Mouse (Mus musculus) small intestine, adult 2 months (tissue): ENCODE measurements around the gene Gpd1. TPM values are rescaled to one million over a fixed set of nuclear protein-coding genes. Genes with fewer than 3 reads are reported as not detected.
"Not testable (repeated sequence)": the region's sequence is repeated elsewhere in the genome, so short reads cannot be mapped to it uniquely, and the experiment has no call there.

ENCODE experiments used
- H3K27ac ChIP-seq: fragments of 200-500 bp; 2 replicates; pipeline ENCODE4 v1.5.1; 2012; ENCODE audit warnings: low read depth, low read length, control low read depth, inconsistent platforms; ENCODE audit not compliant: insufficient read depth
- H3K27me3 ChIP-seq: fragments of 200-500 bp; 2 replicates; pipeline ENCODE4 v1.6.1; 2012; ENCODE audit warnings: mild to moderate bottlenecking, moderate library complexity, low read length, inconsistent platforms; ENCODE audit not compliant: control insufficient read depth, insufficient read depth
- H3K36me3 ChIP-seq: fragments of 200-500 bp; 2 replicates; pipeline ENCODE4 v1.6.1; 2012; ENCODE audit warnings: mild to moderate bottlenecking, low read length, control low read depth, inconsistent platforms; ENCODE audit not compliant: control insufficient read depth, insufficient read depth
- H3K4me1 ChIP-seq: fragments of 200-500 bp; 2 replicates; pipeline ENCODE4 v1.6.1; 2012; ENCODE audit warnings: low read length, inconsistent platforms, mixed read lengths; ENCODE audit not compliant: control insufficient read depth, insufficient read depth, insufficient read length
- H3K4me3 ChIP-seq: fragments of 200-500 bp; 2 replicates; pipeline ENCODE4 v1.5.1; 2012; ENCODE audit warnings: low read depth, mild to moderate bottlenecking, control low read depth, inconsistent platforms, low read length, moderate library complexity
- CTCF ChIP-seq: fragments of 200-500 bp; IDR thresholded peaks from 2 replicates; pipeline ENCODE4 v1.5.1; 2012; ENCODE audit warnings: low read depth, mild to moderate bottlenecking, control low read depth, inconsistent platforms, low read length, moderate library complexity, mixed read lengths; ENCODE audit not compliant: insufficient replicate concordance, insufficient read length; ENCODE audit errors: extremely low read depth
- POLR2A ChIP-seq: fragments of 200-500 bp; IDR thresholded peaks from 2 replicates; pipeline ENCODE4 v1.6.1; 2012; ENCODE audit warnings: low read depth, mild to moderate bottlenecking, control low read depth, inconsistent platforms, low read length, moderate library complexity
- WGBS: fragments of 180-500 bp; shearing (Covaris S2); methylation state at CpG from one replicate; pipeline ENCODE4 v1.1.7; 2018; 5-methylcytosine and 5-hydroxymethylcytosine counted together
- polyA plus RNA-seq: library from polyadenylated mRNA; depleted of rRNA; stranded (reverse); fragments of >200 nt; gene quantifications from 2 replicates; pipeline ENCODE4 v1.2.3, GENCODE M21; 2012

The Gpd1 gene
- polyA plus RNA-seq, 1 experiment: 260 TPM

DNA sequence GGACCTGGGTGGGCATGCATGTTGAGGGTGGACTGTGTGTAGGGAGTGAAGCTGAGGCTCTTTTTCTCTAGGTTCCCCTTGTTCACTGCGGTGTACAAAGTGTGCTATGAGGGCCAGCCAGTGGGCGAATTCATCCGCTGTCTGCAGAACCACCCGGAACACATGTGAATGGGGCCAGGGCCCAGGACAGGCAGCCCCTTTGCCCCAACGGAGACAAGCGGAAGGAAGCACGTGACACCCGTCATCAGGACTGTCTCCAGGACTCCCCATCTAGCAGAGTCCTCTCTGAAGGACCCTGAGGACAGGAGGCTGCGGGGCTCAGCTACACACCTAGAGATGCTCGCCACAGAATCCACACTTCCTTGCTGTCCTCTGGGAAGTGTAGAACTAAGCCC, 5.8 kb downstream of the Gpd1 start:
- Histone ChIP-seq H3K36me3 (peaks cover 44% of the 10 kb centered on the region), H3K27me3 (no peaks in the 10 kb centered on the region), H3K4me3 (peak overlapping the region; percentile 3; the same call in 1 of the 2 replicates), H3K4me1 (peaks cover 32% of the 10 kb centered on the region), H3K27ac (peak overlapping the region; percentile 95)
- TF ChIP-seq POLR2A: no peak
- no peak for TF ChIP-seq CTCF
- 74% methylated on average over 10 of the region's 10 CpGs for WGBS

DNA sequence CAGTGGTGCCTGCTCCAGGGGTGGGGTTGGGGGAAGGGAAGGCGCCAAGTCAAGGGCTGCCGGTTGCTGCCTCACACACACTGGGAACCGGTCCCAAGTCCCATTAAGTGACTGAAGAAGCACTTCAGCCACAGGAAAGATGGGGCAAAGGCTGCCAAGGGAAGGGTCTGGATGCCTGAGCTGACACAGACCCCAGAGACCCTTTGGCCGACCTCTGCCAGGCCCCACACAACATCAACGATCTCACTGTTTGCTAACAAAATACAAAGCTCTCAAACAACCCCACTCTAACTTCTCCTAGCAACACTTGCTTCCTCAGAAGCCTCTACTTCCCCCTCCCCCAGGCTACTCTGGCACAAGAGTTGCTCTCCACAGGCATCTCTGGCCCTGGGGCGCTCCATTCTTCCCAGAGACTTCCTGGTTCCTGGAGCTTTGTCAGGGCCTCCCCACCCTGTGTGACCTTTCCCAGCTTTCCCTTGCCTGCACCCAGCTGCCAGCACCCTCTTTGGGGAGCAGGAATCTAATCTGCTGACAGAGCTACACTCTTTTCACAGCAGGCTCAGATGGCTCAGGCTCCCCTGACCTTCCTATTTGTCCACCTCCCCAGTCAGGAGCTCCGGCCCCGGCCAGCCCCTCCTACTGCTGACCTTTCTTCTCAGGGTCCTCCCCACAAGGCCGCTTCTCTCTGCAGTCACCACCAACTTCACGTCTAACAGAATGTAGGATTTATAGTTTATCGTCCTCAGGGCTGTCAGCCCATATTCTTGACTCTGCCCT, 6.4 kb downstream of the Gpd1 start:
- Histone ChIP-seq H3K27me3 (no peaks in the 10 kb centered on the region), H3K36me3 (peaks cover 48% of the 10 kb centered on the region), H3K4me3 (peak overlapping the region; percentile 23; the same call in 1 of the 2 replicates), H3K27ac (peak overlapping the region; percentile 95), H3K4me1 (peaks cover 31% of the 10 kb centered on the region)
- WGBS: 15% methylated on average over 11 of the region's 11 CpGs
- TF ChIP-seq CTCF (no peak), POLR2A (no peak)

DNA sequence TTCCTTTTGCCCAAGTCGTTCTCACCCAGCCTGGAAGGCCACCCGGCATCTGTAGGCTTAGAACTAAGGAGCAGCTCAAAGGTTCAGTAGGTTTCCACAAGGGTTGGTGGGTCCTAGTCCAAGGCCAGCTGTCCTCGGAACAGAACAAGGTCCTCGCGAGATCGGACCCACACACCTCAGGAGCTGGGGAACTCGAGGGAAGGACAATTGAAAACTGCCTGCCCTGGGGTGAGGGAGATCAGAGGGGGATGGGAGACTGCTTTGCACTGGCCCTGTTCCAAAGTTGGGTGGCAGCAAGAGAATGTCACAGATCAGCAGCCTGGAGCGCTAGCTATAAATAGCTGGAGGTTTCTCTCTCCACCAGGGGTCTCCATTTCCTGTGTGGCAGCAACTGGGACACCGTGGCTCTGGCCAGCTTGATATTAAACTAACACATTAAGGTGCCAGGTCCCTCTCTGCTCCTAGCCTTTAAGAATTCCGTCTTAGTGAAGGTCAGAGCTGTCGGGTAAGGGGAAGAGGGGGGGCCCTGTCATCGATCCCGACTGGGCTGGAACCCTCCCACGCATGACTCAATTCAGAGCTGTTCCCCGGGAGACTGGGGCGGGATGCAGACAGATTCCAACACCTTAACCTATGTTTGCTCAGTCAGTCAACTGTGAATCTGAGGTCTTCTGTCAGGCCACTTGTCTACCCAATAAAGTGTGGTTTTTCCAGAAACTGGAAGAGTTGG, 7.1 kb downstream of the Gpd1 start:
- TF ChIP-seq CTCF: peak; percentile 62; the same call in 1 of the 2 replicates
- no peak; the same call in 1 of the 2 replicates for TF ChIP-seq POLR2A
- 5% methylated on average over 16 of the region's 16 CpGs for WGBS
- Histone ChIP-seq H3K27me3 (no peaks in the 10 kb centered on the region), H3K36me3 (peaks cover 54% of the 10 kb centered on the region), H3K4me1 (peaks cover 27% of the 10 kb centered on the region), H3K27ac (peak overlapping the region; percentile 95), H3K4me3 (peak overlapping the region; percentile 23)

DNA sequence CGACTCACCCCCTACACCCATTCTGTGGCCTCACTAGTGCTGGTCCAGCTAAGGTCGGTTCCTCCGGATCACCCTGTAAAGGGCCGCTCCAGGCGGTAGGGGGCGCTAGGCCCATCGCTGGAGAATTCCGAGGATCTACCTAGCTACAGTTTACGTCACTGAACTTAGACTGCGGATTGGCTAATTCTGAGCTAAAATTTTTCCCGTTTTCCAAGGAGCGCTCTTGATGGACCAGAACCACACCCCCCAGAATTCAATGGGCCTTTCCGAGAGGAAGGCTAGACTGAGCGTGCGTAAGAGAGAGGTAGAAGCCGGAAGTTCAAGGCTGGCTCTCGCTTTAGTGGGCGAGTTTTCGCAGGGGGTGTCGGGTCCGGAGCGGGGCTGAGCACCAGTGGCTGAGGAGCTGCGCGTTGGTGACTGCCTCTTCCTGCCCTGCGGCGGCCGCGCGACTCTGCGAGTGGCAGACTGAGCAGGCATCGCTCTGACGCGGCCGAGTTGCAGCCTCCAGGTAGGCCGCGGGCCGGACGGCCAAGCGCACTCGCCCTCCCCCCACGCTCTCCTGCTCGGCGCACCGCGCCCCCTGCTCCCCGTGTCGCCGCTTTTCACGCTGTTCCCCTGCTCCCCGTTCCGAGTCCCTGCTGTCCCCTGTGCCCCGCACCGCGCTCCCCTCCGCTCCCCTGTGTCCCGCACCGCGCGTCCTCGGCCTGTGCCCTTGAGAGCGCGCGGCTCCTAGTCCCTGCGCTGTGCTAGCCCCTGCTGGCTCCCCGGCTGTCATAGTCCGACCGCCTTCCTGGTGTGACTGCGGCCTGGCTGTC, 8.2 kb downstream of the Gpd1 start, which contains the start of gene Cox14:
Cox14 (plus strand) TSS at position 278 of the 815 bp plus-strand sequence.
- under 1% methylated on average over 68 of the region's 68 CpGs for WGBS
- H3K36me3 ChIP-seq: peaks cover 49% of the 10 kb centered on the region
- H3K27ac ChIP-seq: peak within 1 kb of the TSS; percentile 95
- TF ChIP-seq POLR2A (peak; percentile 80), CTCF (peak; percentile 97)
- H3K4me3 ChIP-seq: peak within 1 kb of the TSS; percentile 88
- no peaks in the 10 kb centered on the region for H3K27me3 ChIP-seq
- peaks cover 25% of the 10 kb centered on the region for H3K4me1 ChIP-seq

DNA sequence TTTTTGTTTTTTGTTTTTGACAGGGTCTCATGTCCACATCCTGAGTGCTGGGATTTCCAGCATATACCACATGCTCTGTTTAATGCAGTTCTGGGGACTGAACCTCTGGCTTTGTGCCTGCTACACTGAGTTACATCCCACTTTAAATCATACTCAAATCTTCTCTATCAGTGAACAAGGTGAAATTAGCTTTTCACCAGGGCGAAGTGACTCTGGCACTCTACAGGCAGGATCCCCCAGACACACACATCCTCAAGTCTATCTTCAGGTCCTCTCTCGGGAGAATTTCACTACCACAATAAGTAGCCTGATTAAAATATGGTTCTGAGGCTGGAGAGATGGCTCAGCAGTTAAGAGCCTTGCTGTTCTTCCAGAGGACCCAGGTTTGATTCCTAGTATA, 9.2 kb downstream of the Gpd1 start:
- WGBS: 47% methylated on average over 2 of the region's 2 CpGs
- Histone ChIP-seq H3K36me3 (peaks cover 42% of the 10 kb centered on the region), H3K4me3 (no peak overlapping the region), H3K27ac (no peak overlapping the region), H3K4me1 (peaks cover 25% of the 10 kb centered on the region), H3K27me3 (no peaks in the 10 kb centered on the region)
- TF ChIP-seq CTCF: no peak
- TF ChIP-seq POLR2A: no peak

DNA sequence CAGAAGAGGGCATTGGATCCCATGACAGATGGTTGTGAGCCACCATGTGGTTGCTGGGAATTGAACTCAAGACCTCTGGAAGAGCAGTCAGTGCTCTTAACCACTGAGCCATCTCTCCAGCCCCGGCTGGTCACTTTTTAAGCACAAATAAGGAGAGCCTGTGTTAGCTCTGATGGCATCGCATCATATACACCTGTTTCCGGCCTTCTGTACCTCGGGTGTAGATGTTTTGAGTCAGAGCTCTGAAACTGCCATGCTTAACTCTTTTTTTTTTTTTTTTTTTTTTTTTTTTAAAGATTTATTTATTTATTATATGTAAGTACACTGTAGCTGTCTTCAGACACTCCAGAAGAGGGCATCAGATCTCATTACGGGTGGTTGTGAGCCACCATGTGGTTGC, 9.7 kb downstream of the Gpd1 start:
- H3K27me3 ChIP-seq, H3K4me3 ChIP-seq, H3K27ac ChIP-seq: not testable (repeated sequence)
- H3K36me3 ChIP-seq: peaks cover 37% of the 10 kb centered on the region
- WGBS: 93% methylated on average over 4 of the region's 5 CpGs
- H3K4me1 ChIP-seq: peaks cover 23% of the 10 kb centered on the region

DNA sequence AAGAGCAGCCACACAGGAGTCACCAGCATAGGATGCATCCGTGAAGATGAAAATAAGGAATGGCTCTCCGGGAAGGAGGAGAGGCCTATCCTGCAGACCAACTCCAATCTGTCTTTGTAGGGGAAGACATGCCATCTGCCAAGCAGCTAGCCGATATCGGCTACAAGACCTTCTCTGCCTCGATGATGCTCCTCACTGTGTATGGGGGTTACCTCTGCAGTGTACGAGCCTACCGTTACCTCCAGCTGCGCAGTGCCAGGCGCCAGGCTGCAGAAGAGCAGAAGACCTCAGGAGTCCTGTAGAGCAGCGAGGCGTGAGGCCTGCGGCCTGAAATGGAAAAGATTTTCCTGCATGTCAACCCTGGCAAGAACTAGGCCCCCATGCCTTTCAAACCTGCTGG, 10.2 kb downstream of the Gpd1 start:
- peaks cover 23% of the 10 kb centered on the region for H3K4me1 ChIP-seq
- 96% methylated on average over 12 of the region's 12 CpGs for WGBS
- H3K27ac ChIP-seq: no peak overlapping the region
- H3K36me3 ChIP-seq: peaks cover 32% of the 10 kb centered on the region
- H3K27me3 ChIP-seq: no peaks in the 10 kb centered on the region
- no peak overlapping the region for H3K4me3 ChIP-seq
- TF ChIP-seq CTCF (no peak), POLR2A (no peak)
